Mouse (Mus musculus): ENCODE data around the gene Fryl.
"Not testable (repeated sequence)": the region's sequence is repeated elsewhere in the genome, so short reads cannot be mapped to it uniquely, and the experiment has no call there.

Fryl gene

GRCm38 (mm10) chr5:73089158-73089557 lies 167.3 kb downstream of the Fryl start:
- DNase-seq: no peak

GRCm38 (mm10) chr5:73081496-73081895 lies 174.9 kb downstream of the Fryl start:
- no peak for DNase-seq

- no peak for DNase-seq
Observed at GRCm38 (mm10) chr5:73079801-73080200, 176.6 kb downstream of the Fryl start.

- peak; percentile 61 for DNase-seq
Observed at GRCm38 (mm10) chr5:73071319-73071718, 185.1 kb downstream of the Fryl start.

GRCm38 (mm10) chr5:73066946-73067345 lies 189.5 kb downstream of the Fryl start:
- DNase-seq: no peak

GRCm38 (mm10) chr5:73063768-73064669 lies 192.4 kb downstream of the Fryl start:
- DNase-seq: no peak

GRCm38 (mm10) chr5:73061506-73062155 lies 194.8 kb downstream of the Fryl start:
- DNase-seq: no peak

- no peak for DNase-seq
Observed at GRCm38 (mm10) chr5:73056937-73057336, 199.5 kb downstream of the Fryl start.

- peak; percentile 14 for DNase-seq
Observed at GRCm38 (mm10) chr5:73056457-73056856, 200.0 kb downstream of the Fryl start.

- no peak for DNase-seq
Observed at GRCm38 (mm10) chr5:73053933-73054332, 202.5 kb downstream of the Fryl start.

GRCm38 (mm10) chr5:73047651-73048245 lies 208.7 kb downstream of the Fryl start:
- DNase-seq: no peak

- no peak for DNase-seq
Observed at GRCm38 (mm10) chr5:73044055-73044454, 212.4 kb downstream of the Fryl start.

GRCm38 (mm10) chr5:73032481-73032880 lies 223.9 kb downstream of the Fryl start:
- no peak for DNase-seq

- no peak for DNase-seq
Observed at GRCm38 (mm10) chr5:73028646-73029045, 227.8 kb downstream of the Fryl start.

- no peak for DNase-seq
Observed at GRCm38 (mm10) chr5:73023801-73024200, 232.6 kb downstream of the Fryl start.

GRCm38 (mm10) chr5:73014745-73015144 lies 241.7 kb downstream of the Fryl start:
- no peak for DNase-seq

- not testable (repeated sequence) for DNase-seq
Observed at GRCm38 (mm10) chr5:73013611-73014287, 242.7 kb downstream of the Fryl start.

GRCm38 (mm10) chr5:73012884-73013610 lies 243.4 kb downstream of the Fryl start:
- not testable (repeated sequence) for DNase-seq

GRCm38 (mm10) chr5:73011806-73012205 lies 244.6 kb downstream of the Fryl start:
- DNase-seq: not testable (repeated sequence)

GRCm38 (mm10) chr5:73008230-73008629 lies 248.2 kb downstream of the Fryl start:
- peak; percentile 12 for DNase-seq

GRCm38 (mm10) chr5:73007582-73007959 lies 248.8 kb downstream of the Fryl start:
- DNase-seq: no peak

Measured in thymus, postnatal 25 days (tissue).